Mouse (Mus musculus) lung, adult 2 months (tissue): ENCODE measurements around the gene Gm49378.

Source experiments
- CTCF ChIP-seq: fragments of 200-500 bp; IDR thresholded peaks from 2 replicates; pipeline ENCODE4 v1.5.1; 2011; ENCODE audit warnings: mild to moderate bottlenecking, low read length, control low read depth; ENCODE audit not compliant: insufficient read depth
- POLR2A ChIP-seq: fragments of 200-500 bp; IDR thresholded peaks from 2 replicates; pipeline ENCODE4 v1.6.1; 2011; ENCODE audit warnings: low read depth, mild to moderate bottlenecking, control low read depth, low read length, borderline replicate concordance; ENCODE audit errors: extremely low read depth

- no peak for TF ChIP-seq CTCF
- TF ChIP-seq POLR2A, result no peak
Measured at GRCm38 (mm10) chr14:55640816-55641215, 3.1 kb upstream of the Gm49378 start.
